Mouse (Mus musculus) adrenal gland, postnatal 14 days (tissue): ENCODE data around the gene Slc7a11. TPM values are rescaled to one million over a fixed set of nuclear protein-coding genes. Genes with fewer than 3 reads are reported as not detected.

Source experiments
- DNase-seq: peaks from one replicate; pipeline ENCODE4 v3.0.0; 2021; ENCODE audit warnings: mixed read lengths
- total RNA-seq: library from RNA; stranded (reverse); gene quantifications from 2 replicates; pipeline ENCODE4 v1.2.3, GENCODE M21; 2021

Gene Slc7a11
- total RNA-seq, 1 experiment from 2014 or later: 0.63 TPM

- DNase-seq: no peak
These were observed 299.3 kb downstream of the Slc7a11 start for GRCm38 (mm10) chr3:50144144-50144543.

GRCm38 (mm10) chr3:50138319-50138718, 305.1 kb downstream of the Slc7a11 start:
- DNase-seq: no peak

- DNase-seq: no peak
These were observed 311.2 kb downstream of the Slc7a11 start for GRCm38 (mm10) chr3:50132204-50132603.

GRCm38 (mm10) chr3:50130319-50130718, 313.1 kb downstream of the Slc7a11 start:
- DNase-seq: no peak

- DNase-seq: no peak
These were observed 322.4 kb downstream of the Slc7a11 start for GRCm38 (mm10) chr3:50121001-50121400.

- no peak for DNase-seq
These were observed 327.1 kb downstream of the Slc7a11 start for GRCm38 (mm10) chr3:50116266-50116665.

GRCm38 (mm10) chr3:50105509-50105908, 337.9 kb downstream of the Slc7a11 start:
- DNase-seq: no peak

- DNase-seq: no peak
These were observed 348.9 kb downstream of the Slc7a11 start for GRCm38 (mm10) chr3:50094404-50095092.

GRCm38 (mm10) chr3:50076979-50077378, 366.4 kb downstream of the Slc7a11 start:
- peak; percentile 64 for DNase-seq

GRCm38 (mm10) chr3:50063396-50063795, 380.0 kb downstream of the Slc7a11 start:
- no peak for DNase-seq

GRCm38 (mm10) chr3:50044666-50045065, 398.7 kb downstream of the Slc7a11 start:
- no peak for DNase-seq

- DNase-seq: no peak
These were observed 399.3 kb downstream of the Slc7a11 start for GRCm38 (mm10) chr3:50044160-50044559.

- DNase-seq: no peak
These were observed 402.3 kb downstream of the Slc7a11 start for GRCm38 (mm10) chr3:50041141-50041540.

- no peak for DNase-seq
These were observed 407.4 kb downstream of the Slc7a11 start for GRCm38 (mm10) chr3:50035875-50036528.

- no peak for DNase-seq
These were observed 410.1 kb downstream of the Slc7a11 start for GRCm38 (mm10) chr3:50033325-50033724.

- DNase-seq: no peak
These were observed 417.4 kb downstream of the Slc7a11 start for GRCm38 (mm10) chr3:50026039-50026438.

GRCm38 (mm10) chr3:50014396-50014795, 429.0 kb downstream of the Slc7a11 start:
- DNase-seq: no peak

- DNase-seq: no peak
These were observed 431.4 kb downstream of the Slc7a11 start for GRCm38 (mm10) chr3:50012012-50012411.

GRCm38 (mm10) chr3:50003970-50004683, 439.3 kb downstream of the Slc7a11 start:
- no peak for DNase-seq

- DNase-seq: no peak
These were observed 441.3 kb downstream of the Slc7a11 start for GRCm38 (mm10) chr3:50002067-50002466.

GRCm38 (mm10) chr3:50001635-50002034, 441.8 kb downstream of the Slc7a11 start:
- DNase-seq: no peak

- DNase-seq: no peak
These were observed 450.5 kb downstream of the Slc7a11 start for GRCm38 (mm10) chr3:49992891-49993290.

- DNase-seq: no peak
These were observed 456.2 kb downstream of the Slc7a11 start for GRCm38 (mm10) chr3:49987236-49987635.
